Mouse (Mus musculus): ENCODE data around the gene Acads.

DNA sequence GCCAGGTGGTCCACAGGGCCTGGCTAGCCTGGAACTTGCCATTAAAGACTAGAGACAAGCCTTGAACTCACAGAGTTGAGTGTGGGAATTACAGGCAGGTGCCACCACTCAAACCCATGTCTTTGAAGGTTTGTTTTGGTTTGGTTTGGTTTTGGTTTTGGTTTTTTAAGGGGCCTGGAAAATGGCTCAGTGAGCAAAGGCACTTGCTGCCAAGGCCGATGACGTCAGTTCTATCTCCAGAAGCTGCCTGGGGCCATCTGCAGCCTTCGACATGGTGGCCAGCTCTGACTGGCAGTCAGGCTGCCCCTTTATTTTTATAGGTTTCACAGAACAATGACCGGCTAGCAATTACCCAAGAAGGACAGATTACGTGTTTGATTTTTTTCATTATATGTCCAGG is 1.8 kb upstream of the Acads start:
- no peak for TF ChIP-seq POLR2A (IDR thresholded peaks at IDR 0.05; ENCODE audit: insufficient read length, low read depth)
- no peak for TF ChIP-seq USF1 (IDR thresholded peaks at IDR 0.05; ENCODE audit: low read depth)
- no peak for TF ChIP-seq MAX (IDR thresholded peaks at IDR 0.05; ENCODE audit: low read depth)
